ENCODE assay signal across 21 mouse cellular contexts in genomic region chr1:82608646-82609262, GRCm38 (mm10). TPM values are rescaled to one million over a fixed set of nuclear protein-coding genes. Genes with fewer than 3 reads are reported as not detected.
DNase-seq lines count a peak whose midpoint lies in the region; ATAC-seq lines count a peak whose summit lies in the region.
"Had no signal": no experiment of that assay in that cellular context is flagged by ENCODE, and none has a peak within 500 bp of the region (broad histone marks: within the 10 kb centered on the region; RNA-seq: fewer than 3 reads in every experiment).

No protein-coding gene starts in this region.

- DNase-seq in forebrain, embryonic 14.5 days (ENCODE audit: low spot score), result peak; percentile 3
- peak; percentile 22 to 37 for DNase-seq in heart, postnatal 10 days
- DNase-seq in heart, postnatal 36 days, result no peak
- peak; percentile 6 to 15 for DNase-seq in left cerebral cortex, adult 9 months (ENCODE audit: low spot score in 2 of 2)
- DNase-seq in left cerebral cortex, postnatal 36 days (ENCODE audit: low spot score in 2 of 2), result no peak
- DNase-seq in B cell, adult 2 months, result no peak
- DNase-seq: adrenal gland, adult 8-10 months; cerebellum, postnatal 25 days; gastrocnemius, postnatal 14 days had no signal

- H3K9me3 ChIP-seq in forebrain, embryonic 14.5 days (replicated peaks; ENCODE audit: control insufficient read depth, low read length), result no peaks in the 10 kb centered on the region
- H3K9me3 ChIP-seq in forebrain, embryonic 12.5 days, result no peaks in the 10 kb centered on the region
- H3K9me3 ChIP-seq: embryonic facial prominence, embryonic 13.5 days; forebrain, embryonic 10.5 days; limb, embryonic 12.5 days; liver, embryonic 15.5 days; midbrain, embryonic 15.5 days; neural tube, embryonic 12.5 days had no signal

- no peak overlapping the region for H3K9ac ChIP-seq in forebrain, embryonic 14.5 days (ENCODE audit: low read length)
- no peak overlapping the region for H3K9ac ChIP-seq in forebrain, embryonic 12.5 days
- H3K9ac ChIP-seq: embryonic facial prominence, embryonic 13.5 days; limb, embryonic 12.5 days; liver, embryonic 15.5 days; midbrain, embryonic 15.5 days; neural tube, embryonic 12.5 days had no signal

- H3K27me3 ChIP-seq in forebrain, embryonic 14.5 days (replicated peaks; ENCODE audit: control insufficient read depth, insufficient read depth, low read length), result no peaks in the 10 kb centered on the region
- no peaks in the 10 kb centered on the region for H3K27me3 ChIP-seq in forebrain, embryonic 12.5 days
- H3K27me3 ChIP-seq: embryonic facial prominence, embryonic 13.5 days; limb, embryonic 12.5 days; liver, embryonic 15.5 days; midbrain, embryonic 15.5 days; neural tube, embryonic 12.5 days had no signal

- no peaks in the 10 kb centered on the region for H3K4me1 ChIP-seq in forebrain, embryonic 14.5 days (ENCODE audit: control insufficient read depth, insufficient read depth, low read length)
- no peaks in the 10 kb centered on the region for H3K4me1 ChIP-seq in forebrain, embryonic 12.5 days
- H3K4me1 ChIP-seq: embryonic facial prominence, embryonic 13.5 days; forebrain, embryonic 10.5 days; liver, embryonic 15.5 days; midbrain, embryonic 15.5 days; neural tube, embryonic 12.5 days had no signal

- no peak overlapping the region for H3K4me3 ChIP-seq in forebrain, embryonic 14.5 days (ENCODE audit: low read depth, low read length)
- no peak overlapping the region for H3K4me3 ChIP-seq in forebrain, embryonic 12.5 days (replicated peaks)
- H3K4me3 ChIP-seq: embryonic facial prominence, embryonic 13.5 days; forebrain, embryonic 10.5 days; layer of hippocampus, adult 2 months; limb, embryonic 12.5 days; liver, embryonic 15.5 days; midbrain, embryonic 15.5 days; neural tube, embryonic 12.5 days had no signal

- ATAC-seq in forebrain, embryonic 14.5 days, result no peak
- no peak for ATAC-seq in forebrain, embryonic 12.5 days (ENCODE audit: low FRiP score)
- 0 out of 2 replicates have a peak, but pooled peaks have one; percentile 39 for ATAC-seq in common myeloid progenitor, adult 5-6 weeks (replicated peaks; ENCODE audit: low read depth, poor library complexity, severe bottlenecking)
- ATAC-seq: midbrain, embryonic 15.5 days had no signal

- H3K4me2 ChIP-seq in forebrain, embryonic 14.5 days (ENCODE audit: low read length), result no peak overlapping the region
- no peak overlapping the region for H3K4me2 ChIP-seq in forebrain, embryonic 12.5 days
- H3K4me2 ChIP-seq: embryonic facial prominence, embryonic 13.5 days; limb, embryonic 12.5 days; liver, embryonic 15.5 days; midbrain, embryonic 15.5 days; neural tube, embryonic 12.5 days had no signal

- H3K27ac ChIP-seq in forebrain, embryonic 14.5 days (ENCODE audit: low read depth, low read length), result no peak overlapping the region
- H3K27ac ChIP-seq in forebrain, embryonic 12.5 days, result no peak overlapping the region
- H3K27ac ChIP-seq: embryonic facial prominence, embryonic 13.5 days; forebrain, embryonic 10.5 days; layer of hippocampus, adult 2 months; limb, embryonic 12.5 days; liver, embryonic 15.5 days; midbrain, embryonic 15.5 days; neural tube, embryonic 12.5 days had no signal

- H3K36me3 ChIP-seq in forebrain, embryonic 14.5 days (ENCODE audit: control insufficient read depth, insufficient read depth, low read length), result no peaks in the 10 kb centered on the region
- H3K36me3 ChIP-seq in forebrain, embryonic 12.5 days (replicated peaks), result no peaks in the 10 kb centered on the region
- H3K36me3 ChIP-seq: embryonic facial prominence, embryonic 13.5 days; forebrain, embryonic 10.5 days; limb, embryonic 12.5 days; liver, embryonic 15.5 days; midbrain, embryonic 15.5 days; neural tube, embryonic 12.5 days had no signal

- WGBS in forebrain, embryonic 14.5 days, result 66% methylated on average over 9 of the region's 9 CpGs
- whole genome bisulfite sequencing in forebrain, embryonic 12.5 days, result 80% methylated on average over 9 of the region's 9 CpGs

- intact Hi-C loops in heart, postnatal 10 days (cut with DNase I), result no loop called here
- intact Hi-C loops in heart, postnatal 36 days (cut with DNase I), result no loop called here
- intact Hi-C loops in left cerebral cortex, postnatal 36 days (cut with DNase I), result no loop called here

RNA-seq across cellular contexts. Expression of gene Col4a3, which starts 22.0 kb away (rescaled TPM):
- 0.16 and 0.23 TPM in 2 replicates for polyA plus RNA-seq in forebrain, embryonic 14.5 days (2014; fragmentation: Nextera tagmentation; extraction: Ambion mirVana)
- 0.12 and 0.23 TPM in 2 replicates for polyA plus RNA-seq in forebrain, embryonic 12.5 days (2016; fragmentation: Nextera tagmentation; extraction: Ambion mirVana)
- 1 to 10 TPM; 3.5 to 3.6 TPM for total RNA-seq in heart, postnatal 10 days (2021)
- total RNA-seq in heart, postnatal 36 days (2021), result 1 to 10 TPM; 2.8 to 3.5 TPM
- total RNA-seq in left cerebral cortex, postnatal 36 days (2021), result 1 to 10 TPM in 1 of 2 experiments, under 1 TPM in 1; 0.69 to 1.1 TPM
- total RNA-seq in common myeloid progenitor, adult 5-6 weeks (2017), result not detected in 2 replicates
- total RNA-seq: ES-E14; hematopoietic stem cell, adult 5-6 weeks; megakaryocyte progenitor cell, adult 5-6 weeks had no signal

RNA-seq across cellular contexts. Expression of gene Col4a4, which starts 22.1 kb away (rescaled TPM):
- polyA plus RNA-seq in forebrain, embryonic 14.5 days (2014; fragmentation: Nextera tagmentation; extraction: Ambion mirVana), result 0.21 and 0.24 TPM in 2 replicates
- polyA plus RNA-seq in forebrain, embryonic 12.5 days (2016; fragmentation: Nextera tagmentation; extraction: Ambion mirVana), result 0.12 and 0.17 TPM in 2 replicates
- total RNA-seq in heart, postnatal 10 days (2021), result 10 to 100 TPM in 1 of 2 experiments, 1 to 10 TPM in 1; 8.9 to 10.6 TPM
- 1 to 10 TPM; 7.0 to 8.5 TPM for total RNA-seq in heart, postnatal 36 days (2021)
- 1 to 10 TPM; 1.2 to 2.4 TPM for total RNA-seq in left cerebral cortex, postnatal 36 days (2021)
- total RNA-seq in common myeloid progenitor, adult 5-6 weeks (2017), result 0.14 TPM in 1 of 2 replicates, not detected in the other
- total RNA-seq: hematopoietic stem cell, adult 5-6 weeks had no signal

Comparison
In these comparisons a context has a peak if more than half of its experiments do, and no peak if none do; other contexts are left out.
1. DNase-seq: peak in forebrain, embryonic 14.5 days (single experiment), heart, postnatal 10 days (2 of 2) and left cerebral cortex, adult 9 months (2 of 2); none in heart, postnatal 36 days (0 of 2), left cerebral cortex, postnatal 36 days (0 of 2) and B cell, adult 2 months (0 of 2).